Mouse (Mus musculus) G1E (cell line): ENCODE measurements around the gene Lman2l.

Source experiments
- CTCF ChIP-seq: IDR thresholded peaks from 2 replicates; pipeline ENCODE4 v1.5.1; 2012; ENCODE audit warnings: low read depth, low read length, inconsistent platforms, mixed read lengths
- POLR2AphosphoS5 ChIP-seq: IDR thresholded peaks from 2 replicates; pipeline ENCODE4 v1.6.1; 2012; ENCODE audit warnings: low read depth, low read length, inconsistent platforms; ENCODE audit not compliant: insufficient replicate concordance

DNA sequence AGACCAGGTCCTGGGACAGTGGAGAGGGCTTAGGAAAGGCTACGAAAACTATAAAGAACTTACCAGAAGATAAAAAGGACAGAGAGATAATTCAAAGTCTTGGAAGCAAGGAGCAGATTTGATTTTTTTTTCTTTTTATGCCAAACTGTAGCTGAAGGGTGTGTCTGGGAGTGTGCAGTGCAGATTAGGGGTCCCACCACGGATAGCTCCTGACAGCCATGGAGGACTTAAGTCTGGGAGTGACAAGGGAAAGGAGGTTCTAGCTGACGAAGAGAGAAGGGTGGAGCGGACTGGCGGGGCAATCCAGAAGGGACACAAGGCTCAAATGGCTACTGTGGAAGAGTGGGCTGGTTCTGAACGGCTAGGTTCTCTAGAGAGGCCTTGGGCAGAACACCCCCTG lies 66.2 kb downstream of the Lman2l start:
- TF ChIP-seq CTCF (no peak), POLR2AphosphoS5 (no peak)
